Mouse (Mus musculus) embryonic fibroblast, embryonic 13.5 days (primary cell): ENCODE measurements around the gene Gnai3.

ENCODE experiments used
- CTCF ChIP-seq: IDR thresholded peaks from 2 replicates; pipeline ENCODE4 v1.5.1; 2011; ENCODE audit warnings: mild to moderate bottlenecking, control low read depth, low read length, moderate library complexity, borderline replicate concordance; ENCODE audit not compliant: insufficient read depth
- POLR2A ChIP-seq: IDR thresholded peaks from 2 replicates; pipeline ENCODE4 v1.6.1; 2011; ENCODE audit warnings: low read depth, mild to moderate bottlenecking, control low read depth, low read length, moderate library complexity

- TF ChIP-seq CTCF = no peak
- TF ChIP-seq POLR2A = no peak
Measured at GRCm38 (mm10) chr3:108072983-108073569, 72.9 kb downstream of the Gnai3 start.
